Mouse (Mus musculus) stomach, embryonic 14.5 days (tissue): ENCODE measurements around the gene Mbtps1. TPM values are rescaled to one million over a fixed set of nuclear protein-coding genes. Genes with fewer than 3 reads are reported as not detected.
A peak's percentile ranks its signal among the peaks of the same experiment; 100 is the strongest.

ENCODE experiments used
- ATAC-seq: fragments of 200-750 bp; cut with Nextera tagmentation; 2 replicates; pipeline ENCODE4 v1.8.0; 2017; ENCODE audit warnings: low read depth, moderate TSS enrichment; ENCODE audit not compliant: insufficient number of reproducible peaks, insufficient read depth, low FRiP score
- H3K27ac ChIP-seq: fragments of 300-500 bp; sonication (generic); 2 replicates; pipeline ENCODE4 v1.5.1; 2014; ENCODE audit warnings: mild to moderate bottlenecking, low read length, moderate library complexity, mixed read lengths
- H3K27me3 ChIP-seq: fragments of 300-500 bp; sonication (generic); 2 replicates; pipeline ENCODE4 v1.6.1; 2014; ENCODE audit warnings: low read length, control low read depth, mixed read lengths; ENCODE audit not compliant: control insufficient read depth, insufficient read depth
- H3K36me3 ChIP-seq: fragments of 300-500 bp; sonication (generic); 2 replicates; pipeline ENCODE4 v1.6.1; 2014; ENCODE audit warnings: mild to moderate bottlenecking, control low read depth, low read length, moderate library complexity, mixed read lengths; ENCODE audit not compliant: control insufficient read depth, insufficient read depth
- H3K4me1 ChIP-seq: fragments of 300-500 bp; sonication (generic); 2 replicates; pipeline ENCODE4 v1.6.1; 2014; ENCODE audit warnings: low read length, control low read depth, mixed read lengths; ENCODE audit not compliant: control insufficient read depth, insufficient read depth
- H3K4me2 ChIP-seq: fragments of 300-500 bp; sonication (generic); replicated peaks from 2 replicates; pipeline ENCODE4 v1.6.1; 2014; ENCODE audit warnings: low read depth, low read length, control low read depth
- H3K4me3 ChIP-seq: fragments of 300-500 bp; sonication (generic); 2 replicates; pipeline ENCODE4 v1.5.1; 2014; ENCODE audit warnings: low read depth, low read length, control low read depth
- H3K9ac ChIP-seq: fragments of 300-500 bp; sonication (generic); replicated peaks from 2 replicates; pipeline ENCODE4 v1.6.1; 2014; ENCODE audit warnings: low read depth, mild to moderate bottlenecking, control low read depth, low read length, moderate library complexity, mixed read lengths
- H3K9me3 ChIP-seq: fragments of 300-500 bp; sonication (generic); 2 replicates; pipeline ENCODE4 v1.6.1; 2016; ENCODE audit warnings: low read depth, low read length, control low read depth; ENCODE audit not compliant: control insufficient read depth
- WGBS: fragments of 180-500 bp; shearing (Covaris S2); extraction: QIAGEN DNeasy Blood & Tissue Kit; methylation state at CpG from one replicate; pipeline ENCODE4 v1.1.7; 2014; 5-methylcytosine and 5-hydroxymethylcytosine counted together
- polyA plus RNA-seq: library from polyadenylated mRNA; unstranded; fragments of >200 nt; fragmentation: Nextera tagmentation; extraction: Ambion mirVana; gene quantifications from 2 replicates; pipeline ENCODE4 v1.2.1, GENCODE M21; 2014

Mbtps1 gene
- polyA plus RNA-seq, 1 experiment from 2014 or later, result 115 TPM

GRCm38 (mm10) chr8:119484145-119484896 is 74.2 kb downstream of the Mbtps1 start:
- Histone ChIP-seq H3K4me1 (no peaks in the 10 kb centered on the region), H3K27me3 (no peaks in the 10 kb centered on the region), H3K4me3 (no peak overlapping the region), H3K27ac (no peak overlapping the region), H3K36me3 (no peaks in the 10 kb centered on the region), H3K9ac (no peak overlapping the region), H3K4me2 (no peak overlapping the region), H3K9me3 (no peaks in the 10 kb centered on the region)
- 78% methylated on average over 11 of the region's 11 CpGs for WGBS
- no peak for ATAC-seq

DNA sequence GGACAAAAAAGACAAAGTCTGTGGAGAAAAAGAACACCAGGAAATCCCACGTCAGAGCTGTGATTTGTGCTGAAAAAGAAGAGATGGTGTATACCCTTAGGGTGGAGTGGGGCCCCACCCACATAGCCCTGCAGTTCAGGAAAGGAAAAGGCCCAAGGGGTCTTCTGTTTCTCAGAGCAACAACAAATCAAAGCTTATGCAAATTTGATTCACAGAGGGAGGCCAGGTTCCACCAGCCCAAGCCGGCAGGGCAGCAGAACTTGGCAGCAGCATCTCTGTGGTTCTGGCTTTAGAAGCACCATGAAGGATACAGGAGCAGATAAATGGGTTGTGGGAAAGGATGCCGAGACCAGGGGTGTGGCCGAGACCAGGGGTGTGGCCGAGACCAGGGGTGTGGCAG is 79.9 kb downstream of the Mbtps1 start:
- Histone ChIP-seq H3K4me2 (no peak overlapping the region), H3K27me3 (no peaks in the 10 kb centered on the region), H3K36me3 (no peaks in the 10 kb centered on the region), H3K9me3 (no peaks in the 10 kb centered on the region), H3K4me1 (no peaks in the 10 kb centered on the region), H3K4me3 (no peak overlapping the region), H3K9ac (no peak overlapping the region), H3K27ac (no peak overlapping the region)
- no peak for ATAC-seq
- WGBS, result 23% methylated on average over 5 of the region's 5 CpGs

GRCm38 (mm10) chr8:119468091-119468490 is 90.4 kb downstream of the Mbtps1 start:
- Histone ChIP-seq H3K9me3 (no peaks in the 10 kb centered on the region), H3K4me1 (peaks cover 11% of the 10 kb centered on the region), H3K27ac (no peak overlapping the region), H3K4me2 (no peak overlapping the region), H3K9ac (no peak overlapping the region), H3K36me3 (no peaks in the 10 kb centered on the region), H3K27me3 (no peaks in the 10 kb centered on the region), H3K4me3 (no peak overlapping the region)
- 83% methylated on average over 8 of the region's 8 CpGs for WGBS
- ATAC-seq, result no peak

DNA sequence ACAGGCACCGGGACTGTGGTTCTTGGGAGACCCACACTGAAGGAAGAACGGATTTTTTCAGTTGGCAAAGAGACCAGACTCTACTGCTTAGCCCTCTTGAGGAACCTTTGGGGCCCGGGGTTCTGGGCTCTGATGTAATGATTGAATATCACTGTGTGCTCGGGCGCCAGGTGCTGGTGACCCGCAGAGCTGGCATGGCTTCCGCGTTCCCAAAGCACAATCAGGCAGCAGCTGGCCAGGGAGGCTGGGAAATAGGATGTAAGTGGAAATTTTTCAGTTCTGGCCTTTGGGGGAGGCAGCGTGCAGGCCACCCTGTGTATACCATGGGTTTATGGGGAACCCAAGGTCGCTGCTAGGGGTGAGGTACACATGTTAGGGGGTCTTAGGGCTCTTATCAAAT is 91.7 kb downstream of the Mbtps1 start:
- H3K27ac ChIP-seq, result no peak overlapping the region
- no peaks in the 10 kb centered on the region for H3K9me3 ChIP-seq
- no peaks in the 10 kb centered on the region for H3K27me3 ChIP-seq
- H3K4me2 ChIP-seq, result no peak overlapping the region
- WGBS, result 68% methylated on average over 10 of the region's 10 CpGs
- no peak for ATAC-seq
- no peak overlapping the region for H3K4me3 ChIP-seq
- H3K36me3 ChIP-seq, result no peaks in the 10 kb centered on the region
- H3K9ac ChIP-seq, result no peak overlapping the region
- H3K4me1 ChIP-seq, result peaks cover 11% of the 10 kb centered on the region

DNA sequence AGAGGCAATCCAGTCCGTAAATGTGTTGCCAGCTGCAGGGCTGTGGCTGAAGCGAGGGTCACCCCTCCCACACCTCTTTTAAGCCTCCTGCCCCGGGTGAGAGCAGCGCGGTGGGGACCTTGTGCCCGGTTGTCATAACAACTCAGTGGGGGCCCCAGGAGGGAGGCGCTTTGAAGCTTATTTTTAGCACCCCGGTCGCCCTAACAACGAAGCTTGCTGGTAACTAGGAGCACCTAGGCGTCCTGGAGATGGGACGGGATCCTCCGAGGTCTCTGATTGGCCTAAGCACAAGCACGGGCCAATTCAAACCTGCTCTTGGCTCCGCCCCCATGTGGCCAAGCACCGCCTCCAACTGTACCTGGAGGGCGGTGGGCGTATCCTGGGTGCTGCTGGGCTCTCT is 92.4 kb downstream of the Mbtps1 start:
- H3K36me3 ChIP-seq, result no peaks in the 10 kb centered on the region
- H3K4me1 ChIP-seq, result peaks cover 11% of the 10 kb centered on the region
- H3K9ac ChIP-seq, result no peak overlapping the region
- H3K9me3 ChIP-seq, result no peaks in the 10 kb centered on the region
- peak; percentile 69 for ATAC-seq
- 1% methylated on average over 18 of the region's 18 CpGs for WGBS
- H3K4me2 ChIP-seq, result peak overlapping the region; percentile 36
- no peaks in the 10 kb centered on the region for H3K27me3 ChIP-seq
- no peak overlapping the region for H3K4me3 ChIP-seq
- H3K27ac ChIP-seq, result no peak overlapping the region

DNA sequence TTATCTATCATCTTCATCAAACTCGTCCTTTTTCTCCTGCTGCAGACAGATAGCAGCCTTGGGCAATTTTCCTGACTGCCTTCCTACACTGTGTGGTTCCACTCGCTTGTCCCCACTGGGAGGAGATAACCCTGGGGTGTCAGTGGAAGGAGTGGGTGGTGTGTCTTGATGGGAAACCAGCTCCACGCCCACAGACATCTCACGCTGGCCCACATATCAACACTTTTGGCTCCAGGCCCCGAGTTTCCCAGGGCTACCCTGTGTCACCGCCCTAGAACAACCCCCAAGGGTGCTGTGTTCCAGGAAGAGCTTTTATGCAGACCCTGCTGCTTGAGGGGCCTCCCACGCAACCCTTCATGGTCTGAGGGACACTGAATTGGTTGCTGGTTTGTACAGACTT is 94.8 kb downstream of the Mbtps1 start:
- H3K4me3 ChIP-seq, result no peak overlapping the region
- peaks cover 11% of the 10 kb centered on the region for H3K4me1 ChIP-seq
- H3K4me2 ChIP-seq, result no peak overlapping the region
- WGBS, result 72% methylated on average over 7 of the region's 7 CpGs
- no peak overlapping the region for H3K9ac ChIP-seq
- H3K36me3 ChIP-seq, result no peaks in the 10 kb centered on the region
- no peak overlapping the region for H3K27ac ChIP-seq
- ATAC-seq, result no peak
- H3K9me3 ChIP-seq, result no peaks in the 10 kb centered on the region
- no peaks in the 10 kb centered on the region for H3K27me3 ChIP-seq

GRCm38 (mm10) chr8:119461356-119461755 is 97.2 kb downstream of the Mbtps1 start:
- no peak overlapping the region for H3K27ac ChIP-seq
- H3K9me3 ChIP-seq, result no peaks in the 10 kb centered on the region
- H3K27me3 ChIP-seq, result no peaks in the 10 kb centered on the region
- no peak overlapping the region for H3K4me2 ChIP-seq
- no peak overlapping the region for H3K4me3 ChIP-seq
- H3K36me3 ChIP-seq, result no peaks in the 10 kb centered on the region
- peaks cover 11% of the 10 kb centered on the region for H3K4me1 ChIP-seq
- no peak for ATAC-seq
- H3K9ac ChIP-seq, result no peak overlapping the region
- WGBS, result 62% methylated on average over 9 of the region's 9 CpGs

GRCm38 (mm10) chr8:119459724-119460123 is 98.8 kb downstream of the Mbtps1 start:
- Histone ChIP-seq H3K4me2 (no peak overlapping the region), H3K27me3 (no peaks in the 10 kb centered on the region), H3K27ac (no peak overlapping the region), H3K9me3 (no peaks in the 10 kb centered on the region), H3K9ac (no peak overlapping the region), H3K36me3 (no peaks in the 10 kb centered on the region), H3K4me1 (no peaks in the 10 kb centered on the region), H3K4me3 (no peak overlapping the region)
- WGBS, result 32% methylated on average over 16 of the region's 16 CpGs
- ATAC-seq, result no peak
